Mouse (Mus musculus) splenic B cell, adult 2 months (primary cell): ENCODE data around the gene Anks6.
"Not testable (repeated sequence)": the region's sequence is repeated elsewhere in the genome, so short reads cannot be mapped to it uniquely, and the experiment has no call there.

Experiments used
- DNase-seq: peaks from one replicate; pipeline ENCODE4 v3.0.0-alpha.2; 2011; ENCODE audit warnings: low read depth, low spot score
- H3K27me3 ChIP-seq: 2 replicates; pipeline ENCODE4 v1.6.1; 2012; ENCODE audit warnings: mild to moderate bottlenecking, low read length, moderate library complexity, mixed read lengths; ENCODE audit not compliant: control insufficient read depth, poor library complexity, insufficient read depth, severe bottlenecking
- H3K36me3 ChIP-seq: 2 replicates; pipeline ENCODE4 v1.6.1; 2012; ENCODE audit warnings: mild to moderate bottlenecking, low read length, moderate library complexity, mixed read lengths; ENCODE audit not compliant: control insufficient read depth, poor library complexity, insufficient read depth, severe bottlenecking

Gene Anks6

DNA sequence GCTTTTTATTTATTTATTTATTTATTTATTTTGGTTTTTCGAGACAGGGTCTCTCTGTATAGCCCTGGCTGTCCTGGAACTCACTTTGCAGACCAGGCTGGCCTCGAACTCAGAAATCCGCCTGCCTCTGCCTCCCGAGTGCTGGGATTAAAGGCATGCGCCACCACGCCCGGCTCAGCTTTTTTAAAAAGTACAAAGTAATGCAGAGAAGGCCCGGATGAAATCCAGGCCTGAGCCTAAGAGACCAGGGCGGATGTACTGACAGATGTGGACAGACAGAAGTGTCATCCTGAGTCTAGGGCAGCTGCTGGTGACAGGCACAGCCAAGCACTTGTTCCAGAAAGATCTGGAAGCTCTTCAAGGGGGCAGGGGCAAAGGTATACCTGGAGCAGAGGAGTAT lies 2.1 kb downstream of the Anks6 start:
- DNase-seq, H3K27me3 ChIP-seq, H3K36me3 ChIP-seq: not testable (repeated sequence)

DNA sequence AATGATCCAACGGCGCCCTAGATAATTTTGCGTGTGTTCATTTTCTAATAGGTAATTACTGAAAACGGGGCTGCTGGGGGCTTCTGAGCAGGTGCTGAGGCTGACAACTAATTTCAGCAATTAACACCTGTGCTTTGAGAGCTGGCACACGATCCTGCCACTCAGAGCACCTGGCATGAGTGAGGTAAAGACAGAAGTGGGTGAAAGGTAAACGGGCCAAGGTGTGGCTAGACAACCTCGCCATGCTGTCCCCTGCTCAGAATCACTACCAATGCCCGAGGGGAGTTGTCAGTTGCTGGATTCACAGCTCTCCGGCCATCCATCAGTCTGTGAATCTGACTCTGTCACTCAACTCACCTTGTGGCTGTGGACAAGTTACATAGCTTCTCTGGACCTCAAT lies 5.3 kb downstream of the Anks6 start:
- no peaks in the 10 kb centered on the region for H3K36me3 ChIP-seq
- DNase-seq = no peak

DNA sequence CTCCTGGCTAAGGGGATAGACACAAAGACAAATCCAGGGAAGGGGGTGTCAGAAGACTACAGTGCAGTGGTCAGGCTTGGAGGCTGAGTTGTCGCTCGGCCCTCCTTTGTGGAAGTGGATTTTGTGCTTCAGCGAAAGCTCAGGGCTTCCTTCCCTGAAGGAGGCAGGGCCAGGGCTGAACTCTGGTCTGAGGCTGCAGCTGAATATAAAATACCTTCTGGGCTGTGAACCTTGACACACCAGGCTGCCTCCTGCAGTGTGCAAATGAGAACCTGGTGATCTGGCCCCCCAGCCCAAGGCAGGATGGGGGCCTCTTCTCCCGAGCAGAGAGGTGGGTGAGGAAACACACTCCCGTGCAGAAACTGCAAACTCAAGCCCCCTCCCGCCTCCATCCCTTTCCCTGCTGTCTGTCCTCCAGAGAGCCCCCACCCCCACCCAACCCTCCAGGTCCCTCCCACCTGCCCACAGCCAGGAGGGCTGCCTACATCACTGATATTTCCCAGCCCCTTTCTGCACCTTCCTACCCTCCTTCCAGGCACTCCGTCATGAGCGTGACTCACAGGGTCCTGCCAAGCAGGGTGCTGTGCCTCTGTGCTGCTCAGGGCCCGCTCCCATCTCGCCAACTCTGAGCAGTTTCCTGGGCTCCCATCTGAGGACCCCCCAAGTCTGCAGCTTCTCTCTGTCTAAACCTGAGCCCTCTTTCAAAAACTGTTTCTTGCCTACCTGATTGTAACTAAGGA lies 6.4 kb downstream of the Anks6 start:
- H3K27me3 ChIP-seq = no peaks in the 10 kb centered on the region
- DNase-seq = no peak
- H3K36me3 ChIP-seq = no peaks in the 10 kb centered on the region

More for the DNA sequence above, 5.3 kb downstream of the Anks6 start:
- no peaks in the 10 kb centered on the region for H3K27me3 ChIP-seq

DNA sequence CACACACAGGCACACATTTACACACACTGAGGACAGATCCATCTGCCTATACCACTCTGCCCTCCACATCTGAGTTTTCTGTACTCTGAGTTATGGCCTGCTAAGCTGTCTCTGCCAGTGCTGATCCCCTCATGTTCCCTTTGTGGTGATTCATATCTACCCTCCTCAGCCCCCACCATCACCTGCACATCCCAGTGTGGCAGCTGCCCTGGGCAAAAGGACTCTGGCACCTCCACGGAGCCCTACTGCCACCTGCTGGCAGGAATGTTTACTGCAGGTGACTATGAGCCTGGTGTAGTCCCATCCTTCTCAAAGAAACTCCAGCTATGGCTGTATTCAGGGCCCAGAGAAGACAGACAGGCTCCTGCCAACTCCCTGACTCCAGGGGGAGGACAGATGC lies 7.1 kb downstream of the Anks6 start:
- DNase-seq = peak; percentile 75
- Histone ChIP-seq H3K36me3 (no peaks in the 10 kb centered on the region), H3K27me3 (no peaks in the 10 kb centered on the region)

DNA sequence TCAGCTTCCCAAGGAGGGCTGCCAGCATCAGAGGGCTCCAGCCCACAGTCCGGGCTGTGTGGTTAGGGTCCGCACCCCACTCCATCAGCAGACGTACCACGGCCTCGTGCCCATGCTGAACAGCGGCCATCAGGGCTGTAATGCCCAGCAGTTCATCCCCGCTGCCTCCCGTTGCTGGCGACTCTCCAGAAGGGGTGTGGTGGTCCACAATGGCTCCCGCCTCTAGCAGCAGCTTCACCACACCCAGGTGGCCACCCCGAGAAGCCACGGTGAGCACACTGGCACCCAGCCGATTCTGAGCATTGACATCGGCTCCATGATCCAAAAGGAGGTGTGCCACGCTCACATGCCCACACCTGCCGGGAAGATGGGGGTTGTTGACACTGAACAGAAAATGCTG lies 8.0 kb downstream of the Anks6 start:
- Histone ChIP-seq H3K27me3 (no peaks in the 10 kb centered on the region), H3K36me3 (no peaks in the 10 kb centered on the region)
- no peak for DNase-seq

DNA sequence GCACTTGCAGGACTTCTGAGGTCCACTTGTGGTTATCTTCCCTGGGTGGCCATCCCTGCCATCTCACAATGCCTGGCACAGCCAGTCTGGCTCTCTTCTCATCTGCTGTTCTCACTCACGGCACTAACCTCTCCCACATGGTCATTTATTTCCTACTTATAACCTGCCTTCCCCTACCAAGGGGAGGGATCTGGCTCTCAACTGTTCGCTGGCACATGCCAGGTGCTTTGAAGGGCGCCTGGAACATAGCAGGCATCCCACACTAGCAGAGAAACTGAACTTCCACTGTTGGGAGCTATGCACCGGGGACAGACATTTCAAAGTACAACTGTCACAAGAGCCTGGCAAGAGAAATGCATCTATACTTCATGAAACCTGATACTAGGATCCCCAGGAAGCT lies 9.5 kb downstream of the Anks6 start:
- no peaks in the 10 kb centered on the region for H3K27me3 ChIP-seq
- no peaks in the 10 kb centered on the region for H3K36me3 ChIP-seq
- DNase-seq = no peak

DNA sequence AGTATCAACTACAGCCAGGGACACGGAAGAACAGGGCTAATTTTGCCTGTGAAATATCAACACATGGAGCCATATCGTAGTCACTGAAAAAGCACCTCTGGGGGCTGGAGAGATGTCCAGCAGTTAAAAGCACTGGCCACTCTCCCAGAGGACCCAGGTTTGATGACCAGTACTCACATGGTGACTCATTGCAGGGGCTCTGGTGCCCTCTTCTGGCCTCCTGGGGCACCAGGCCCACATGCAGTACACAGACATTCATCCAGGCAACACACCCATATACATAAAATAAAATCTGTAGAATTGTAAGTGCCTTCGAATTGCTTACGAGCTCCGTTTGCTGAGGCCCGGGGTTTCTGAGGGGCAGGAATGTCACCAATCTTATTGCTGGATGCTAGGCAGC lies 10.3 kb downstream of the Anks6 start:
- no peaks in the 10 kb centered on the region for H3K27me3 ChIP-seq
- DNase-seq = no peak
- H3K36me3 ChIP-seq = no peaks in the 10 kb centered on the region

DNA sequence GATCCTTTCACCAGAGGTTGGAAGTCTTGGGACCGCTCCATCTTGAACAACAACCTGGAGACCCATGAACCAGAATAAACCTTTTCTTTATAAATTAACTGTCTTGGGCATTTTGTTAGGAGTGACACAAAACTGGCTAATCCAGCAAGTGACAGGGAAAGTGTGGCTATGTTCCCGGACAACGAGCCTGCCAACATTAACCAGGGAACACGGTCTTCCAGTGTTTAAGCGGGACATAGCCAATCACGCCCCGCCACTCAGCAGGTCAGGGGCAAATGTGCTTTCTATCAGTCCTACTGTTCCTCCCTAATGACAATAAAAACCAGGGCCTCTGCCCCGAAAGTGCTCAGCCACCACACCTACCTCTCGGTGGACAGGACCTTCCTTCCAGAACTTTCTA lies 13.4 kb downstream of the Anks6 start:
- no peak for DNase-seq
- no peaks in the 10 kb centered on the region for H3K27me3 ChIP-seq
- H3K36me3 ChIP-seq = no peaks in the 10 kb centered on the region

DNA sequence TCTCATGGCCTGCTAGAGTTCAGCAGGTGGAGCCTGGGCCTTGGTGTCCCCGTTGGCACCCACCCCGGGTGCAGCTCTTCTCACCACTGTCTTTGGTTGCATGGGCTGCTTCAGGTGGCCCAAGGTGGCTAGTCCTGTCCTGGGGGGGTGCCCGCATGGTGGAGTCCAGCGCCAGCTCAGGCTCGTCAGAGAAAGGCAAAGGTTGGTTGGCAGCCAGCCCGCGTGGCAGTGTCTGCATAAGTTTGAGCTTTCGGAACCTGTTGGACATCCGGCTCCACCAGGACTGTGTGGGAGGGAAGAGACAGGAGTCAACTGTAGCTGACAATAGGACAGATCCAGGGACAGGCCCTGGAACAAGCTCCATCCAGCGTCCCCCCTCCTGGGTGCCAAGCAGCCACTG lies 17.6 kb downstream of the Anks6 start:
- no peaks in the 10 kb centered on the region for H3K36me3 ChIP-seq
- DNase-seq = no peak
- no peaks in the 10 kb centered on the region for H3K27me3 ChIP-seq

DNA sequence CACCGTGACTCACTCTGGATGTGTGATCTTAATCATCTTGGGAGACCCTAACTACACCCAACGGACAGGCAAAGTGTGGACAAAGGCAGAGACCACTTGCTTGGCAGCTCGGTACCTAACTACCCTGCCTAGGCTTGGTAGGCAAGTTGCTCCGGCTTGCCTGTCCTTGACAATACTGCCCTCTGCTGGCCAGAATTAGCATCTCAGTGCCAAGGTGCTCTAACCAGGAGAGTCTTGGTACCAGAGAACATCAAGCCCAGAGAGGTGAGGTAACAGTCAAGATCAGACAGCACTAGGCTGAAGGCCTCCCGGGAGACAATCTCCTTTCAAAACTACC lies 19.9 kb downstream of the Anks6 start:
- Histone ChIP-seq H3K36me3 (no peaks in the 10 kb centered on the region), H3K27me3 (no peaks in the 10 kb centered on the region)
- peak; percentile 87 for DNase-seq

DNA sequence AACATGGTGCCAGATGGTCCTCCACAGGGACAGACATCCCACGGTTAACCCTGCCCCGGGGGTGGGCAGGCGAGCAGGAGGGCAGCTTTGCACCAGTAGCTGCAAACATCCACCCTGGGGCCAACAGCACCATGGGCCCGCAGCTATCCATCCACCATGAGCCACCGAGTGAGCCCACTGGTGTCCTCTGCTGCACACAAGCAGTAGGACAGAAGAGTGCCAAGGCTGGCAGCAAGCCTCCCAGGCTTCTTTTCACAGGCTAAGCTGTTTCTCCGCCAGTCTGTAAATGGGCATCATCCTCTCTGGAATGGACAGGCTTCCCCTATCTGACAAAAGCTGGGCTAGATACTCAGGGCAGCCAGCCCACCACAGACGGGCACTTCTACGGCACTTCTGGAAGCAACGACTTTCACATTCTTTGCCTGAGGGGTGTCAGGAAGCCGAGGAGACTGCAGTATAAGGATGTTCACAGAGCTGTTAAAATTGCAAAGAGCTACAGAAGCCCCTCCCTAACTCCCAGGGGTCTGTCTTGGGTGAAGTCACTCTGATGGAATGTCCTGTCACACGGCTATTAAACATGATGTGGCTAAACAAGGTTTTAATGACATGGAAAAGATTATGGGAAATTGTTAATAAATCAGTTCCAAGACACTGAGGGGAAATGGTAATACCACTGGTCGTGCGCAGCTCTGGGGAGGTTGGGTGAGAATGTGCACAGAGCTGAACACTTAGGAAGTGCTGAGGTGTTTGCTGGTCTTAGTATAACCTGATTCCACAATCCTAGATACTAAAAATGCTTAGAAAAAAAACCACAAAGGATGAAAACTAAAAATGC lies 20.5 kb downstream of the Anks6 start:
- no peak for DNase-seq
- Histone ChIP-seq H3K36me3 (no peaks in the 10 kb centered on the region), H3K27me3 (no peaks in the 10 kb centered on the region)

DNA sequence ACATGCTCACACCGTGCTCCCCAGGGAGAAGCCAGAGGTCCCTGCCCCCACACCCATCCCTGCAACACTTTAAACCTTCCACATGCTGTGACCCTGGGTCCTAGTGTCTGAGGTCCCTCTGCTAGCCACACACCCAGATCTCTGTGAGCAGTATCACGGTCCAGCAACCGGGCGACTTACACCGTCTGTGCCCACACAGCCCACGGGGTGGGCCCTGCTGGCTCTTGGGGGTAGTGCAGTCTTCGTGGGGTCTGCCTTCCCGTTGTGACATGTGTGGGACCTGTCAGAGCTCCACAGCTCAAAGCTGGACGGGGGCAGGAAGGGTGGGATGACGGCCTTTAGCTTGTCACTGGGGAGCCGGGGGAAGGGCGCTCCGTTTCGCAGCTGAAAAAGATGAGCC lies 21.7 kb downstream of the Anks6 start:
- Histone ChIP-seq H3K27me3 (no peaks in the 10 kb centered on the region), H3K36me3 (no peaks in the 10 kb centered on the region)
- DNase-seq = no peak

DNA sequence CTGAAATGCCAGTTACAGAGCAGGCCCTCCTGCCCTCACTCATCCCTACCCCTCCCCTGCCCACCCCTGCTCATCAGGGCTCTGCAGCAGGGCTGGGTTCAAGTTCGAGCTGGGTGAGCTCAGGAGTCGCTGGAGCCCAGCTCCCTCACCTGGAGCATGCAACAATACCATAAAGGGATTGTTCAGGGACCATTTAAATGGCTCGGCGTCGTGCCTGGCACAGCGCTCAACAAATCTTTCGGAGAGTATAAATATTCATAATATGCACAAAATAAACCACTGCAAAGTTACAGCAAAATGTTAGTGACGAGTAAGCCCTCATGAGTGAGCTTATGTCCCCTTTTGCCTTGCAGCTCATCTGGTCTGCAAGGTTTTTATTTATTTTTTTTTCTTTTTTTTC lies 25.1 kb downstream of the Anks6 start:
- Histone ChIP-seq H3K36me3 (no peaks in the 10 kb centered on the region), H3K27me3 (no peaks in the 10 kb centered on the region)
- no peak for DNase-seq

DNA sequence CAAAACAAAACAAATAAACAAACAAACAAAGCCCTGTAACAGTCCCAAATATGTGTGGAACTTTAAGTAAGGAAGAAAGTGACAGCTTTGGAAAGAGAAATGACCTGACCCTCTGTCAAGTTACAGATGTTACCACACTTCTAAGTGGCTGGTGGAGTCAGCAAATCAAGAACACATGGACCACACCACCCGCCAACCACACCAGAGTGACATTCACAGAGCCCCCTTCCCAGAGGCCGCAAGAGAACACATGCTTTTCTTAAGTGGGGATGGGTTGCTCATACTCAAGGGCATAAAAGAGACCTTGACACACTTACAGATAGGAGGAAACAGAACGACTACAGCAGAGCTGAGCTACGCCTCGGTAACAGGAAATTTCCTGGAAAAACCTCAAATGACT lies 28.4 kb downstream of the Anks6 start:
- DNase-seq = no peak
- Histone ChIP-seq H3K27me3 (no peaks in the 10 kb centered on the region), H3K36me3 (no peaks in the 10 kb centered on the region)

DNA sequence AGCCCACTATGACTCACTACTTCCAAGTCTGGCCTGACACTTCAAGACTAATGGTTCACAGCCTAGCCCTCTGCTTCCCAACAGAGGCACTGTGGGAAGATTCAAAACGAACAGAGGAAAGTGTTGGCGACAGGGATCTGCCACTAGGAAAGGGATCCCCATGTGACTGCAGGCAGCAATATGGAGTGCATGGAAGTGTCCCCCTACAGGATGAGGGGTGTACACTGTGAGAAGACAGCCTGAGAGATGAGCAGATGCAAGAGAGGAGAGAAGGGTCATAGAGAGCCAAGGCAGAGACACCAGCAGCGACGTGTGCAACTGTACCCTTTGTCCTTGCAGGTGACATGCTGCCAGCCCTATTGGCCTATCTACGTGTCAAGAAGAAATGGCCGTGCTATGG lies 33.3 kb downstream of the Anks6 start:
- no peaks in the 10 kb centered on the region for H3K27me3 ChIP-seq
- H3K36me3 ChIP-seq = no peaks in the 10 kb centered on the region
- DNase-seq = no peak
